Mouse (Mus musculus) layer of hippocampus, adult 8-10 months (tissue): ENCODE measurements at regions not wholly inside any gene's neighbourhood (a gene's known extent, or its start where the extent isn't known, plus 50 kb on each side); places are given as distances from the start of the nearest gene placed in this dataset.
A peak's percentile ranks its signal among the peaks of the same experiment; 100 is the strongest.
"Not testable (repeated sequence)": the region's sequence is repeated elsewhere in the genome, so short reads cannot be mapped to it uniquely, and the experiment has no call there.

Experiments used
- DNase-seq, 2 experiments: peaks; one replicate each; pipeline ENCODE4 v3.0.0; 2022; ENCODE audit warnings: low spot score in 2 of 2

DNA sequence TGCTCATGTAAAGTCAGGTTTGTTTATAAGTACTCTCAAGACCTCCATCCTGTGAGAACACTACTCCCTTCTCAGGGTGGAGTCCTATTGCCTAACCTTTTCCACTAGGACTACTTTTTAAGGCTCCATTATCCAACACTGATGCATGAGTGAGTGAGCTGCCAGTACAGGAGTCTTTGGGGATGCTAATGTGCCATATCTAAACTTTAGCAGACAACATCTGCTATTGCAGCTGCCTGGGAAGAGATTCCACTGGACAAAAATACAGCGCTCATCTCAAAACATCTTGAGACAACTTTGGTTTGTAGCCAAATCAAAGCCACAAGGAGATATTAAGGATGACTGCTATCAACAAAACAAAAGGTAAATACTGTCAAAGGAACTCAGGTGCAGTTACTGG lies 52.3 kb upstream of the Gm10985 start:
- no peak for DNase-seq

DNA sequence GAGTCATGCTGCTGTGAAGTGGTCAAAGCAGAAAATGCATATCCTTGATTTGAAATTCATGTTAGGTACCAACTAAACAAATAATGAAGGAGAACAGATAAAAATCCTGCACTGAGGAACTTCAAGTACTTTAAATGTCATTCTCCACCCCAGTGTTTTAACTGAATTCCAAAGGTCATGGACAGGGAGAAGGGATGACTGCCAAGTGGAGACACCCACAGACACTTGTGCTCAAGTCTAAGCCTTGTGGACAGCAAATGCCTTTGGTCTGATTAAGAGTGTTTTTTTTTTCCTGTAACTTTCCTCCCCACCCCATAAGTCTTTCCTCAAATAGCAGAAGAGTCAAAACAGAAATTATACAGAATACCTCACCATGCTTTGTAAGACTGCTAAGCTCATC lies 55.2 kb upstream of the Gm10985 start:
- DNase-seq, result no peak

DNA sequence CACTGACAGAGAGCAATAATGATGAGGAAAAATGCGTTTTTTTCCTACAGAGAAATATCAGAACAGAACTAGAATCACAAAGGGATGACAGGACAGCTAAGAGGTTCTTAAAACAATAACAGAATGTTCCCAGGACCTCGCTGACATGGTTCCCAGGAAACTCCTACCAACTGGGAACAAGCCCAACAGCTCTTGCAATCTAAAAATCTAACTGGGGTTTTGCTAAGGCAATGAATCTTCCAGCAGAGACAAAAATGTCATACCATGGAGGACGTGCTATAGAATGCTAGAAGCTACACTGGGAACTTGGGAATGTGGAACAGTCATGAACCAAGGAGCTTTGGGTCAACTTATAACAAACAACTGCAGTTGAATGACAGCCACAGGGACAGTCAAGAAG lies 59.7 kb upstream of the Gm10985 start:
- DNase-seq, result no peak

DNA sequence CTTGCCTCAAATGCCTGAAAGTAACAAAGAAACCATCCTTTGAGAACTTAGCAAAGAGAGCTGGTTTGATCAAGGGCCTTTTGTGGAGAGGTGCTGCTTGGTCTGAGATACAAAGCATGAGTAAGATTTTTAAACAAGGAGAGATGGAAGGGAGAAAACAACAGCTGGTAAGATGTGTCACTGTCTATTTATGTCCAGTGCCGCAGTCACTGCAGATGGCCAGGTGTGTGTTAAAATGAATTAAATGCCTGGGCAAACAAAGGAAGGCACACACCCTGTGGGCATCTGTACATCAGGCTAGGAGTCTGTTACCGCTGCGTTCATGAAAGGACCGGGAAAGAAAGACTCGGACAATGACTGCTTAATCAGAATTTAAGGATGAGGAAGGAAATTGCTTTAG lies 68.2 kb upstream of the Gm10985 start:
- no peak for DNase-seq

DNA sequence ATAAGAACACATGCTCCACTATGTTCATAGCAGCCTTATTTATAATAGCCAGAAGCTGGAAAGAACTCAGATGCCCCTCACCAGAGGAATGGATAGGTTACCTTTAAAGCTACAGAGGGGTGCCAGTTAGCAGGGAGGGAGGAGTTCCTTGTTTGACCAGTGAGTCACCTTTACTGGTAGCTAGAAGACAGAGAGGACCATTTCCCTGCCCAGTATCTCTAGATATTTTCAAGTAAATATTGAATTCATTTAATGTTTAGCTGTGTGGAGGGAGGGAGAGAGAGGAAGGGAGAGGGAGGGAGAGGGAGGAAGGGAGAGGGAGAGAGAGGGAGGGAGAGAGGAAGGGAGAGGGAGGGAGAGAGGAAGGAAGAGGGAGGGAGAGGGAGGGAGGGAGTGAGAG lies 77.3 kb upstream of the Gm10985 start:
- DNase-seq, result no peak

DNA sequence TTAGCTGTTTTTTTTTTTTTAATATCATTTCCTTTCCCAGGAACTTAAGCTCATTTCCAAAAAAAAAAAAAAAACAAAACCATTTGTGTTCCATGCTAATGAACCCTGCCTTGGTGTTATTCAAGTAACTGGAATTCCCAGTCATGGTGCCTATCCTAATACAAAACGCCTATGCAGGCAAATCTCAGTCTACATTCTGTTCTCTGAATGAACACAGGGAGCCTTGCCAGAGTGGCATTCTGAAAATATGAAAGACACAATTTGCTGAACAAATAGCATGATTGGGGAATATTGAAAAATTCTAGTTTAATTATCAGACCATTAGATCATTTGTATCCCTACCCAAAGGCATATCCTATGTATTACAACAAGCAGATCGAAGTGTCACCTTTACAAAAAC lies 80.9 kb upstream of the Gm10985 start:
- peak in 1 of 2 experiments; percentile 16 for DNase-seq

DNA sequence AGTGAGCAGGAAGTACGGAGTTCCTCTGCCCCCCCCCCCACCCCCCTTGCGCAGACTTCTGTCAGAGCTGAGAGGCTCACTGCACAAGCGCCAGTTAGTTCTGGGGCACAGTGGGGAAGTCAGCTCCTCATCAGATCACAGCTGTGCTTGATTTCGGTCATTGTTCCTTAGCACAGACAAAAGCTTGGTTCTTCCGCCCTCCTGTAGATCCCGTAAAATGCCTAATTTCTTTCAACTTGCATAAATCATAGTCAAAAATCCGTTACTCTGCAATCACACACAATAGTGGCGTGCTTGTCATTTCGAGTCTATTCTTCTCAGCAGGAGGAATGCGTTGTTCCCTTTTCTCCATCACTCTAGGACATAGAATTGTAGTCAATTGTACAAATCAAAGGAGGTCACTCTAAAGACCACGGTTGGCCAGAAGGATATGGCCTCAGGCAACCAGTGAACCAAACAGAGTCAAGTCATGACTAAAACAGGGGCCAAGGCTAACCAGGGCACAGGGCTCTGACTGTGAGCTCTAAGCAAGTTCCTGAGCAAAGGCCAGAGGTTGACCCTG lies 83.3 kb upstream of the Gm10985 start:
- peak in 1 of 2 experiments; percentile 13 for DNase-seq

DNA sequence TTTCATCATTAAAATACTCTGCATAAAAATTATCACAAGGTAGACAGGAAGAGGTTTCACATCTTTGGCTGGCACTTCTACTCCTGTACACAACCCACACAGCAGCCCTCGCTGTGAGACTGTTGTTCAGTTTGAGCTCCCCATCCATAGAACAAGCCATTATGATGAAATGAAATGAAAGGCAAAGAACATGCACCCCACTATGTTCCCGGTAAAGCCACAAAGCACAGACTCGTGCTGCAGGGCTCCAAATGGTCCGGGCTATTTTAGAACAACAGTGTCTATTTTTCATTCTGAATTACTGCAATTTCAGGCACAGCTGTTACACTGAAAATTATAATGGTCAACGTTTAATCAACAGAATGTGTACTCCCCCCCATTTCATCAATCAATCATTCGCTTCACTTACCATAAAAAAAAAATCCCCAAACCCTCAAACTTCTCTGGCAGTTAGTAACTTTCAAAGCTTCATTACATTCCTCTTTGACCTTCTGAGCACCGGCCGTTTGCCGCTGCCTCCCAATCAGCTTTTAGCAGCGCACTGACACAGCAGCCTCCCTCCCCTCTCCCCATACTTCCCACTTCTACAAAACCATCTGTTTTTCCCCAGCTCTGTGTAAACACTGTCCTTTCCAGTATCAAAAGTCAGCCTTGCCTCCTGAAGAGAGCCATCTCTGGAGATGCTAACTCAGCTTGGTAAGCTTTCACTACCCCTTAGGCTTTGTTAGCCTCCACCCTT lies 88.6 kb upstream of the Gm10985 start:
- DNase-seq, result peak in 1 of 2 experiments; percentile 16

DNA sequence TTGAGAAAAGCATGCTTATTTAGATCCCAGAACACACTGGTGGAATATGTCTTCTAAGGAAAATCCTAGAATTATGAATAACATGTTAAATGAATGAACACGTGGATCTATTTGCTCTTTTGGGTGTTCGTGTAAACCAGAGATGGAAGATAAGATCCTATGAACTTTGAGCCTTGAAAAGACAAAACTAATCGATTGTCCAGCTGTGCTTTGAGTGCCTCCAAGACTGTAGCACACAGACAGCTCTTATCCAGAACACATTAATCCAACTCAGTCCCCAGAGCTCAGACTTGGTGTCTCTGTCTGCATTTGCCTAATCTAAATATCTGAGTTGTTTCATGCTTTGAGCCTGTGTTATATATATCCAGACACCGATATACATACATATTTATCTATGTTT lies 80.0 kb upstream of the Frem2 start:
- DNase-seq, result no peak

DNA sequence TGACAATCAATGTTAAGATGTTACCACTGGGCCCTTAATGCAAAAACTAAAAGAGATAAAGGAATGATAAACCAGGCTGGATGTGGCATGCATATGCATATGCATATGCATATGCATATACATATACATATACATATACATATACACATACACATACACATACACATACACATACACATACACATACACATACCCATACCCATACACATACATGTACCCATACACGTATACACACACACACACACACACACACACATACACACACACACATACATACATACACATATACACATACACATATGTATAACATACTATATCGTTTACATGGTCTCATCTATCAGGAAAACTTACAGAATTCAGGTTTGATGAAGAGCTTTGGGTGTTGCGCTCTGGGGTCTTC lies 78.5 kb upstream of the Frem2 start:
- not testable (repeated sequence) for DNase-seq

DNA sequence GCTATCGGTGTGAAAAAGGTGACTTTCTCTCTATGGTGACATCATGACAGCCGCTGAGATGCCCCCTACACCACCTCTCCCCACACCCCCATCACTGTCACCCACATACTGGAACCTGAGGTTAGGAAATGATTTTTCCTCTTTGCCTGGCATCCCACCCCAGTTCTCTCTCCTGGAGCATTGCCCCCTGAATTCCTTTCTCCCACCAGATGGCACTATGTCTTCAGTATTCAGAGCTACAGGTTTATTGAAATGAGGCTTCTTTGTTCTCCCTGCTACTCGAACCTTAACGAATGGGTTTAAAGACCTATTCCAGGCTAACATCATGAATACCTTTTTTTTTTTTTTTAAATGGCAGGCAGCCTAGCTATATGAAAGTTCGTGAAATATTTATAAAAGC lies 78.0 kb upstream of the Frem2 start:
- peak in 1 of 2 experiments; percentile 33 for DNase-seq

DNA sequence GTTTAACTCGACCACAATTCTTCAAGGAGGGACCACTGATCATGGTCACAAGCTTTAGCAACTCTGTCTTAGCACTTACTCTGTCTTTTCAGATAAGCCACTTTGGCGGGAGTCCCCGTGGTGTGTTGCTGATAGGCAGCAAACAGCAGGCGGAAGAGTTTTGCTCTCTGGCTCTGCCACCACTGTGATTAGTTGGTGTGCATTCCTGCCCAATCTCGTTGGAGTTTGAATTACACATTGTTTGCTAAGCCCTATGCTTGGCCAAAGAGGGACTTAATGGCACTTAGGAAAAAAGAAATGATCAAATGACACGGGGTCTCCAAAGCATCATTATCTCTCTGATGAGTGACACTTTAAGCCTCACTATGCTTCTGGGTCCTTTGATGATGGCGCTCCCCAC lies 73.3 kb upstream of the Frem2 start:
- DNase-seq, result no peak

DNA sequence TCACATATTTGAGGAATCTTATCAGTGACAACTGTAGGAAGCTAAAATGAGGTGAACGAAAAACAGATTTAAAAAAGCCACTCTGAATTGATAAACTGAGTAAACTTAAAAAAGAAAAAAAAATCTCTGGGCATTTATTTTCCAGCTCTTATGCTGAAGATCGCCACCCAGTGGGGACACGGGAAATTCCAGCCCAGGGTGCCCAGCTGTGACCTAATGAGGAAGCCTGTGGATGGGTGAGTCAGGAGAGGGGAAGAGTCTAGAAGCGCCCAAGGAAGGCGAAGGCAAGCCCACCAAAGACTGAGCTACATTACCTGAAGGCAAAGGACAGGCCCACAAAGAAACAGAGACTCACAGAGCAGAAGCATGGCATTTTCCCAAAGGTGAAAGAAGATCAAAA lies 72.7 kb upstream of the Frem2 start:
- peak in 1 of 2 experiments; percentile 41 for DNase-seq

DNA sequence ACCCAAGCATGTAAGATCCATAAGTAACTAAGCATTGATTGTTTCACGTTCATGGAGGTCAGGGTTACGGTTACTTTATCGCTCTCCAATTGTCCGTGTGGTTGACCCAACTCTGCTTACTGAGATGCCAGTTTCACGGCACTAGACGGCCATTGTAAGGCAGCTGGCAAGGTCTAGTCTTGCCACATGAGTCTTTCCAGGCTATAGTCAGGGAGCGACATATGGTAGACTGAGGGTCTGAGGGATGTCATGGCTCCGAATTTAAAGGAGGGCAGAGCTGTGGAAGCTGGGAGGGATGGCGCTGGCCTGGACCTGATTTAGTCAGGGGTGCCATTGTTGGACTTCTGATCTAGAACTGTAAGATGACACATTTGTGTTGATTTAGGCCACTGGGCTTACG lies 72.0 kb upstream of the Frem2 start:
- no peak for DNase-seq

DNA sequence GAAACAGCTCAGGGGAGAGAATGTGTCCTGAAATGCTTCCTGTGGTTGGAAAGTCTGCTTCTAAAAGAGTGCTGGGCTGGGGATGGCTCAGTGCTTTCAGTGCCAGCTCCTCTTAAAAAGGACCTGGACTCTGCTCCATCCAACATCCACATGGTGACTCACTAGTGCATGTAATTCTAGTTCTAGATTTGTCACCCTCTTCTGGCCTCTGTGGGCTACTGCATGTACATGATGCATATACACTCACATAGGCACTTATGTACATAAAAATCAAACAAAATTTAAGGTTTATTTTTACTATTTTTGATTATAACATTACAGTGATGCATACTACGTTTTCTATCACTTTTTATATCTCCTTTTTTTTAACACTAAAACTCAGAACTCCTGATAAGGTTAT lies 70.6 kb upstream of the Frem2 start:
- DNase-seq, result no peak

DNA sequence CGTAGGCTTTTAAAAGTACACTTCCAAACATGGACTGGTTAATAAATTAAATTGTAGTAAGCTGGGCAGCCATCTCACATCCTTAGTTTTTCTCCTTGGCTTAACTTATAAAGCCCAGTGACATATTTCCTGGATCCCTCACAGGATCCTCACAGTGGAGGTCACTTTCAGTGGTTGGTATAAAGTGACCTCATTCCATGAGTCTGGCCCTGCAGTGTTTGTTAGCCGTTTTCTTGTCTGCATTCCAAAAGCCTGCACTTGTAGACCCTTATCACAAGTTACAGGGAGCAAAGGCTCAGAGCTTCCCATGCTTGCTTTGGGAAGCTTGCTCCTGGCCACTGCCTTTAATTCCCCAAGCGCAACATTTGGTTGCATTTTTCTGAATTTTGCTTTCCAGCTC lies 49.9 kb upstream of the Frem2 start:
- no peak for DNase-seq
